Mouse (Mus musculus): ENCODE data around the gene Per2. TPM values are rescaled to one million over a fixed set of nuclear protein-coding genes. Genes with fewer than 3 reads are reported as not detected.
A peak's percentile ranks its signal among the peaks of the same experiment; 100 is the strongest.

Gene Per2
- polyA plus RNA-seq, 1 experiment = 4.1 TPM

- Histone ChIP-seq H3K27ac (ENCODE audit: insufficient read depth, low read depth, low read length) (no peak overlapping the region), H3K36me3 (ENCODE audit: control insufficient read depth, insufficient read depth, low read length) (peaks cover 60% of the 10 kb centered on the region), H3K4me3 (ENCODE audit: low read depth, low read length) (no peak overlapping the region), H3K4me1 (ENCODE audit: control insufficient read depth, insufficient read depth, insufficient read length, low read length) (peaks cover 14% of the 10 kb centered on the region), H3K27me3 (ENCODE audit: control insufficient read depth, insufficient read depth, low read length) (no peaks in the 10 kb centered on the region)
- no peak for TF ChIP-seq POLR2A (IDR thresholded peaks at IDR 0.05; ENCODE audit: low read depth, low read length)
- TF ChIP-seq CTCF (IDR thresholded peaks at IDR 0.05; ENCODE audit: extremely low read depth, insufficient read length, insufficient replicate concordance, low read depth, low read length) = no peak
- WGBS = 96% methylated on average over 8 of the region's 8 CpGs
Measured at GRCm38 (mm10) chr1:91434905-91435304, 24.2 kb downstream of the Per2 start.

- 74% methylated on average over 7 of the region's 7 CpGs for WGBS
Measured at GRCm38 (mm10) chr1:91430761-91431160, 28.4 kb downstream of the Per2 start.

GRCm38 (mm10) chr1:91429212-91429611, 29.9 kb downstream of the Per2 start:
- H3K4me3 ChIP-seq (ENCODE audit: low read depth, low read length) = no peak overlapping the region
- WGBS = 93% methylated on average over 10 of the region's 10 CpGs
- peaks cover 78% of the 10 kb centered on the region for H3K36me3 ChIP-seq (ENCODE audit: control insufficient read depth, insufficient read depth, low read length)
- TF ChIP-seq CTCF (IDR thresholded peaks at IDR 0.05; ENCODE audit: extremely low read depth, insufficient read length, insufficient replicate concordance, low read depth, low read length) (no peak), POLR2A (IDR thresholded peaks at IDR 0.05; ENCODE audit: low read depth, low read length) (no peak)
- no peaks in the 10 kb centered on the region for H3K4me1 ChIP-seq (ENCODE audit: control insufficient read depth, insufficient read depth, insufficient read length, low read length)
- no peak overlapping the region for H3K27ac ChIP-seq (ENCODE audit: insufficient read depth, low read depth, low read length)
- no peaks in the 10 kb centered on the region for H3K27me3 ChIP-seq (ENCODE audit: control insufficient read depth, insufficient read depth, low read length)

More at GRCm38 (mm10) chr1:91430761-91431160, 28.4 kb downstream of the Per2 start:
- Histone ChIP-seq H3K27ac (ENCODE audit: insufficient read depth, low read depth, low read length) (no peak overlapping the region), H3K4me1 (ENCODE audit: control insufficient read depth, insufficient read depth, insufficient read length, low read length) (peaks cover 2% of the 10 kb centered on the region), H3K4me3 (ENCODE audit: low read depth, low read length) (no peak overlapping the region), H3K27me3 (ENCODE audit: control insufficient read depth, insufficient read depth, low read length) (no peaks in the 10 kb centered on the region), H3K36me3 (ENCODE audit: control insufficient read depth, insufficient read depth, low read length) (peaks cover 81% of the 10 kb centered on the region)
- TF ChIP-seq CTCF (IDR thresholded peaks at IDR 0.05; ENCODE audit: extremely low read depth, insufficient read length, insufficient replicate concordance, low read depth, low read length) (no peak), POLR2A (IDR thresholded peaks at IDR 0.05; ENCODE audit: low read depth, low read length) (no peak)

GRCm38 (mm10) chr1:91428614-91429013, 30.5 kb downstream of the Per2 start:
- H3K27ac ChIP-seq (ENCODE audit: insufficient read depth, low read depth, low read length) = no peak overlapping the region
- H3K36me3 ChIP-seq (ENCODE audit: control insufficient read depth, insufficient read depth, low read length) = peaks cover 83% of the 10 kb centered on the region
- no peaks in the 10 kb centered on the region for H3K4me1 ChIP-seq (ENCODE audit: control insufficient read depth, insufficient read depth, insufficient read length, low read length)
- TF ChIP-seq CTCF (IDR thresholded peaks at IDR 0.05; ENCODE audit: extremely low read depth, insufficient read length, insufficient replicate concordance, low read depth, low read length) (peak; percentile 85; the same call in 1 of the 2 replicates), POLR2A (IDR thresholded peaks at IDR 0.05; ENCODE audit: low read depth, low read length) (no peak)
- H3K4me3 ChIP-seq (ENCODE audit: low read depth, low read length) = no peak overlapping the region
- no peaks in the 10 kb centered on the region for H3K27me3 ChIP-seq (ENCODE audit: control insufficient read depth, insufficient read depth, low read length)
- 31% methylated on average over 4 of the region's 4 CpGs for WGBS

GRCm38 (mm10) chr1:91426397-91426796, 32.7 kb downstream of the Per2 start:
- TF ChIP-seq CTCF (IDR thresholded peaks at IDR 0.05; ENCODE audit: extremely low read depth, insufficient read length, insufficient replicate concordance, low read depth, low read length) (no peak), POLR2A (IDR thresholded peaks at IDR 0.05; ENCODE audit: low read depth, low read length) (no peak)
- Histone ChIP-seq H3K36me3 (ENCODE audit: control insufficient read depth, insufficient read depth, low read length) (peaks cover 71% of the 10 kb centered on the region), H3K27me3 (ENCODE audit: control insufficient read depth, insufficient read depth, low read length) (no peaks in the 10 kb centered on the region), H3K27ac (ENCODE audit: insufficient read depth, low read depth, low read length) (no peak overlapping the region), H3K4me1 (ENCODE audit: control insufficient read depth, insufficient read depth, insufficient read length, low read length) (no peaks in the 10 kb centered on the region), H3K4me3 (ENCODE audit: low read depth, low read length) (no peak overlapping the region)
- 81% methylated on average over 9 of the region's 9 CpGs for WGBS

GRCm38 (mm10) chr1:91420601-91421065, 38.5 kb downstream of the Per2 start:
- Histone ChIP-seq H3K4me3 (ENCODE audit: low read depth, low read length) (no peak overlapping the region), H3K36me3 (ENCODE audit: control insufficient read depth, insufficient read depth, low read length) (peaks cover 60% of the 10 kb centered on the region), H3K27ac (ENCODE audit: insufficient read depth, low read depth, low read length) (no peak overlapping the region), H3K4me1 (ENCODE audit: control insufficient read depth, insufficient read depth, insufficient read length, low read length) (no peaks in the 10 kb centered on the region), H3K27me3 (ENCODE audit: control insufficient read depth, insufficient read depth, low read length) (no peaks in the 10 kb centered on the region)
- TF ChIP-seq POLR2A (IDR thresholded peaks at IDR 0.05; ENCODE audit: low read depth, low read length) = no peak
- no peak for TF ChIP-seq CTCF (IDR thresholded peaks at IDR 0.05; ENCODE audit: extremely low read depth, insufficient read length, insufficient replicate concordance, low read depth, low read length)
- WGBS = 87% methylated on average over 8 of the region's 8 CpGs

- no peaks in the 10 kb centered on the region for H3K4me1 ChIP-seq (ENCODE audit: control insufficient read depth, insufficient read depth, insufficient read length, low read length)
- 77% methylated on average over 10 of the region's 10 CpGs for WGBS
Measured at GRCm38 (mm10) chr1:91419862-91420600, 39.1 kb downstream of the Per2 start.

More at GRCm38 (mm10) chr1:91419862-91420600, 39.1 kb downstream of the Per2 start:
- no peak for TF ChIP-seq CTCF (IDR thresholded peaks at IDR 0.05; ENCODE audit: extremely low read depth, insufficient read length, insufficient replicate concordance, low read depth, low read length)
- TF ChIP-seq POLR2A (IDR thresholded peaks at IDR 0.05; ENCODE audit: low read depth, low read length) = no peak
- H3K36me3 ChIP-seq (ENCODE audit: control insufficient read depth, insufficient read depth, low read length) = peaks cover 57% of the 10 kb centered on the region
- no peak overlapping the region for H3K27ac ChIP-seq (ENCODE audit: insufficient read depth, low read depth, low read length)
- H3K4me3 ChIP-seq (ENCODE audit: low read depth, low read length) = no peak overlapping the region
- no peaks in the 10 kb centered on the region for H3K27me3 ChIP-seq (ENCODE audit: control insufficient read depth, insufficient read depth, low read length)

Measured in small intestine, adult 2 months (tissue).